Mouse (Mus musculus) gastrocnemius, postnatal 36 days (tissue): ENCODE measurements around the gene Prdx3. TPM values are rescaled to one million over a fixed set of nuclear protein-coding genes. Genes with fewer than 3 reads are reported as not detected.
"Not testable (repeated sequence)": the region's sequence is repeated elsewhere in the genome, so short reads cannot be mapped to it uniquely, and the experiment has no call there.

ENCODE experiments used
- DNase-seq, 2 experiments: peaks; one replicate each; pipeline ENCODE4 v3.0.0; 2022
- intact Hi-C: fragments of 180-260 bp; cut with DNase I; formaldehyde crosslinking; loops from one replicate; pipeline ENCODE4 v1.15.1; 2025
- total RNA-seq, 2 experiments: library from RNA; stranded (reverse); gene quantifications; 2 replicates each; pipeline ENCODE4 v1.2.3; 2021

Prdx3 gene
- total RNA-seq, 2 experiments from 2014 or later: 205 to 207 TPM

- DNase-seq: no peak
- intact Hi-C loops: no loop called here
Observed at GRCm38 (mm10) chr19:60871366-60871765, 3.0 kb downstream of the Prdx3 start.

GRCm38 (mm10) chr19:60870489-60870888, 3.9 kb downstream of the Prdx3 start:
- DNase-seq: no peak
- intact Hi-C loops: no loop called here

DNA sequence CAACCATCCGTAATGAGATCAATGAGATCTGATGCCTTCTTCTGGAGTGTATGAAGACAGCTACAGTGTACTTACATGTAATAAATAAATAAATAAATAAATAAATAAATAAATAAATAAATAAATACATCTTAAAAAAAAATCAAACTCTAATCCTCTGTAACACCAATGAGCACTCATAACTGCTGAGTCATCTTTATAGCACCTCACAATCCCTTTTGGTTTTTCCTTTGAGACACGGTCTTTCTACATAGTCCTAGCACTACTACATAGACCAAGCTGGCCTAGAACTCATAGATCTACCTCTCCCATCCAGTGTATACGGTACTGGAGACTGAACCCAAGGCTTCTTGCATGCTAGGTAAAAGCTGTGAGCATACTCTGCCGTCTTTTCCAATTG, 8.2 kb downstream of the Prdx3 start:
- DNase-seq, intact Hi-C loops: not testable (repeated sequence)

- intact Hi-C loops: no loop called here
- DNase-seq: peak; percentile 88
Observed at GRCm38 (mm10) chr19:60860868-60861700, 13.3 kb downstream of the Prdx3 start, which contains the start of gene Sfxn4. Gene Sfxn4, minus strand, starts transcription at chr19:60861479.

DNA sequence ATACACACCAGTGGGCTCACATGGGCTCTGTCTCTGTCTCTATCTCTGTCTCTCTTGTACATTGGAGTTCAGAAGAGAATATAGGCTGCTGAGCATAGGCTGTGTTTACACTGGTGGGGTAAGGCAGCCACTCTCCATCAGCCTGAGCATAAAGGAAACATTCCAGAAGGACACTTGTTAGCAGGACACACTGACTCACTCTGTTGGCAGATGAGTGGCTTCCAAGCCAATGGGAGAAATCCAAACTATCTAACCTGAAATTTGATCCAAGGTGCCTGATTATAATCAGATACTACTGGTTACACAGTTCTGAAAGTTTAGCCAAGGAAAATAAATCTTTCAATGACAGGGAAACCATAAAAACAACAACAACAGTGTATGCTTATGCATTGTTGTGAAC, 28.6 kb downstream of the Prdx3 start:
- intact Hi-C loops: no loop called here
- no peak for DNase-seq

DNA sequence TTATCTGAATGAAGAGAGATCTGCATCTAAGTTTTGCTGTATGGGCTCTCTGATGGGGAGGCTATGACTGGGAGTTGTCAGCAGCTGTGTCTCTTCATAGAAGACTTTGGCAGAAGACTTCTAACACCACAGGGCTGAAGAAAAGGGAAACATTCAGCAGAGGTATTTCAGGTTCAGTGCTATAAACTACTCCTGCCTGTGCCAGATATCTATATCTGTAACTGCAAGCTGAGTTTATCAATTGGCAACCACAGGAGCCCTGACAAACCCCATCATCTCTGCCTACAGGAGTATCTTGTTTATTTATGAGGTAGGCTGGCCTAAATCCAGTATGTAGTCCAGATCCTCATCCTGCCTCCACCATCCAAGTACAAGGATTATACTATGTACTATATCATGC, 31.0 kb downstream of the Prdx3 start:
- DNase-seq: no peak
- intact Hi-C loops: no loop called here

DNA sequence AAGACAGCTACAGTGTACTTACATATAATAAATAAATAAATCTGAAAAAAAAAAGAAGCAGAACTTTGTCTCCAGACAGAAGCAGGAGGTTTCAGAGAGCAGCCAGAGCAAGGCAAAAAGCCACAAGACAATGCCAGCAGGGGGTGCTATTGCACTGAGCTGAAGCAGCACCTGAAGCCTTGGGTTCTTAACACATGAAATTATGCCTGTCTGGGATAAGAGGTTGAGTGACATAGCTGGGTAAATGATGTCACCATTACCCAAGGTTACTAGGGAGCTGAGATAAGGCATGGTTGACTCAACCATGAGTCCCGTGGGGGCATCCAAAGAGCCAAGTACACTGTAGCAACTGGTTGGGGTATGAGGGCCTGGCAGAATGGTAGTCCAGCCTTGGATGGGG, 36.6 kb downstream of the Prdx3 start:
- DNase-seq: peak; percentile 34 to 35
- intact Hi-C loops: no loop called here

DNA sequence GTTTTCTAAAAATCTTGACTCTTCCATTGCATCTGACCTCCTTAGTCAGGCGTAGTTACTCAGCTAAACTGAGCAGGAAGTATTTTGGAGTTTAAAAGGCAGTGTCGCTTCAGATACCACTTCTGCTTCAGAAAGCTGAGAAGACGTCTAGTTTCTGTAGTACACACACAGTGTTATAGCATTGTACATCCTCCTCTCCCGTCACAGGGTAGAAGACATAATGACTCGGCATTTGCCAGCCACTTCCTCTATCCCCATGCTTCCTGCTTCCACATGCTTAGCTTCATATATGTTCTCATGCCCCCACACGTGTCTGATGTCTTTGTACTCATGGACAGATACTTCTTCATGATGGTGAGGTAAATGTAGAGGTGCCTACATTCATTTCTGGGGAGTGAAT, 55.7 kb downstream of the Prdx3 start:
- no peak for DNase-seq
- intact Hi-C loops: no loop called here

Other genes starting within 250 kb of the Prdx3 start
- gene Nanos1, start 118.6 kb downstream of the Prdx3 start, total RNA-seq: under 1 TPM; 0.05 to 0.10 TPM
- 10 to 100 TPM; 72.2 to 83.8 TPM for gene Eif3a, start 83.9 kb downstream of the Prdx3 start, total RNA-seq
- 10 to 100 TPM in 1 of 2 experiments, 1 to 10 TPM in 1; 9.5 to 10.4 TPM for gene Fam45a, start 63.0 kb downstream of the Prdx3 start, total RNA-seq
- gene Sfxn4, start 13.1 kb downstream of the Prdx3 start, total RNA-seq: 1 to 10 TPM; 2.5 to 2.7 TPM
- 1 to 10 TPM; 3.5 to 4.1 TPM for gene Grk5, start 15.2 kb upstream of the Prdx3 start, total RNA-seq